10 mouse cellular contexts compared by ENCODE assay signal in genomic region chr3:145293623-145294307, GRCm38 (mm10). TPM values are rescaled to one million over a fixed set of nuclear protein-coding genes. Genes with fewer than 3 reads are reported as not detected.
DNase-seq lines count a peak whose midpoint lies in the region; ATAC-seq and TF ChIP-seq lines count a peak whose summit lies in the region.
"Had no signal": no experiment of that assay in that cellular context is flagged by ENCODE, and none has a peak within 500 bp of the region (broad histone marks: within the 10 kb centered on the region; RNA-seq: fewer than 3 reads in every experiment).

No protein-coding gene starts in this region.

- no peak for ATAC-seq in forebrain, embryonic 13.5 days
- ATAC-seq in limb, embryonic 11.5 days (ENCODE audit: insufficient number of reproducible peaks, low FRiP score, low TSS enrichment, low read depth) = no peak
- ATAC-seq in neural tube, embryonic 14.5 days (ENCODE audit: low read depth) = no peak

- peak; percentile 10 for DNase-seq in kidney, postnatal 10 days
- no peak for DNase-seq in kidney, postnatal 36 days
- no peak for DNase-seq in limb, embryonic 11.5 days (ENCODE audit: low spot score)
- no peak for DNase-seq in left cerebral cortex, adult 2 months (ENCODE audit: extremely low spot score in 1 of 2, low spot score in 2 of 2)
- DNase-seq in right cerebral cortex, postnatal 4 days = no peak
- no peak for DNase-seq in urinary bladder, adult 2 months (ENCODE audit: low spot score)

- no peak overlapping the region for H3K27ac ChIP-seq in forebrain, embryonic 13.5 days
- no peak overlapping the region for H3K27ac ChIP-seq in limb, embryonic 11.5 days (replicated peaks; ENCODE audit: low read depth, low read length)
- H3K27ac ChIP-seq in neural tube, embryonic 14.5 days (ENCODE audit: low read depth, low read length) = no peak overlapping the region
- H3K27ac ChIP-seq in left cerebral cortex, adult 2 months = no peak overlapping the region
- H3K27ac ChIP-seq: liver, embryonic 14.5 days had no signal

- peaks cover 17% of the 10 kb centered on the region for H3K4me1 ChIP-seq in forebrain, embryonic 13.5 days
- H3K4me1 ChIP-seq in limb, embryonic 11.5 days (ENCODE audit: control insufficient read depth, insufficient read depth, low read length) = peaks cover 8% of the 10 kb centered on the region; the same call in 1 of the 2 replicates
- H3K4me1 ChIP-seq in neural tube, embryonic 14.5 days (ENCODE audit: control insufficient read depth, insufficient read depth, low read length) = peaks cover 8% of the 10 kb centered on the region; the same call in 1 of the 2 replicates

- no peaks in the 10 kb centered on the region for H3K9me3 ChIP-seq in forebrain, embryonic 13.5 days (replicated peaks)
- no peaks in the 10 kb centered on the region for H3K9me3 ChIP-seq in limb, embryonic 11.5 days (ENCODE audit: control insufficient read depth, low read length)
- no peaks in the 10 kb centered on the region for H3K9me3 ChIP-seq in neural tube, embryonic 14.5 days (ENCODE audit: control insufficient read depth, low read length)

- peak overlapping the region; percentile 58; the same call in 1 of the 2 replicates for H3K9ac ChIP-seq in forebrain, embryonic 13.5 days
- H3K9ac ChIP-seq in limb, embryonic 11.5 days (ENCODE audit: low read length) = no peak overlapping the region; the same call in 1 of the 2 replicates
- H3K9ac ChIP-seq in neural tube, embryonic 14.5 days (replicated peaks; ENCODE audit: low read depth, low read length) = no peak overlapping the region
- H3K9ac ChIP-seq: liver, embryonic 14.5 days had no signal

- peak overlapping the region; percentile 36; the same call in 1 of the 2 replicates for H3K4me3 ChIP-seq in forebrain, embryonic 13.5 days
- H3K4me3 ChIP-seq in limb, embryonic 11.5 days (ENCODE audit: low read depth, low read length) = no peak overlapping the region
- no peak overlapping the region; the same call in 1 of the 2 replicates for H3K4me3 ChIP-seq in neural tube, embryonic 14.5 days (ENCODE audit: low read depth, low read length)
- no peak overlapping the region for H3K4me3 ChIP-seq in left cerebral cortex, adult 2 months

- no peak for TF ChIP-seq CTCF in left cerebral cortex, adult 2 months (IDR thresholded peaks at IDR 0.05)

- WGBS in forebrain, embryonic 13.5 days = 77% methylated on average over 12 of the region's 12 CpGs
- WGBS in limb, embryonic 11.5 days = 59% methylated on average over 12 of the region's 12 CpGs
- WGBS in neural tube, embryonic 14.5 days = 78% methylated on average over 12 of the region's 12 CpGs

- H3K27me3 ChIP-seq in forebrain, embryonic 13.5 days = no peaks in the 10 kb centered on the region
- H3K27me3 ChIP-seq in limb, embryonic 11.5 days (ENCODE audit: control insufficient read depth, insufficient read depth, low read length) = no peaks in the 10 kb centered on the region
- H3K27me3 ChIP-seq in neural tube, embryonic 14.5 days (ENCODE audit: control insufficient read depth, insufficient read depth, low read length) = no peaks in the 10 kb centered on the region

- H3K36me3 ChIP-seq in forebrain, embryonic 13.5 days (ENCODE audit: poor library complexity, severe bottlenecking) = no peaks in the 10 kb centered on the region
- H3K36me3 ChIP-seq in limb, embryonic 11.5 days (ENCODE audit: control insufficient read depth, insufficient read depth, low read length) = no peaks in the 10 kb centered on the region
- no peaks in the 10 kb centered on the region for H3K36me3 ChIP-seq in neural tube, embryonic 14.5 days (ENCODE audit: control insufficient read depth, insufficient read depth, low read length)
- H3K36me3 ChIP-seq: G1E had no signal

- peak overlapping the region; percentile 79 for H3K4me2 ChIP-seq in forebrain, embryonic 13.5 days
- peak overlapping the region; percentile 90 for H3K4me2 ChIP-seq in limb, embryonic 11.5 days (ENCODE audit: low read depth, severe bottlenecking)
- peak overlapping the region; percentile 78 for H3K4me2 ChIP-seq in neural tube, embryonic 14.5 days (ENCODE audit: low read depth, low read length)

- intact Hi-C loops in left cerebral cortex, adult 2 months (cut with DNase I) = no loop called here

RNA-seq across cellular contexts. Expression of gene Col24a1, which starts 1.5 kb away (rescaled TPM):
- 0.23 and 0.26 TPM in 2 replicates for polyA plus RNA-seq in forebrain, embryonic 13.5 days (2015; fragmentation: Nextera tagmentation; extraction: Ambion mirVana)
- 1.2 and 1.4 TPM in 2 replicates for polyA plus RNA-seq in limb, embryonic 11.5 days (2014; fragmentation: Nextera tagmentation; extraction: Ambion mirVana)
- polyA plus RNA-seq in neural tube, embryonic 14.5 days (2014; fragmentation: Nextera tagmentation; extraction: Ambion mirVana) = 0.58 and 0.94 TPM in 2 replicates
- 1 to 10 TPM; 2.7 to 2.8 TPM for total RNA-seq in left cerebral cortex, adult 2 months (2021)
- 3.1 and 3.4 TPM in 2 replicates for polyA plus RNA-seq in urinary bladder, adult 2 months (2012; rRNA removed)
- polyA plus RNA-seq: G1E had no signal
